Mouse (Mus musculus) lung, adult 2 months (tissue): ENCODE data around the gene Snrk. TPM values are rescaled to one million over a fixed set of nuclear protein-coding genes. Genes with fewer than 3 reads are reported as not detected.

Source experiments
- DNase-seq: peaks from one replicate; pipeline ENCODE4 v3.0.0; 2022
- H3K4me1 ChIP-seq: fragments of 200-500 bp; 2 replicates; pipeline ENCODE4 v1.6.1; 2011; ENCODE audit warnings: low read length; ENCODE audit not compliant: control insufficient read depth, insufficient read depth
- H3K4me3 ChIP-seq: fragments of 200-500 bp; replicated peaks from 2 replicates; pipeline ENCODE3; 2011; ENCODE audit warnings: low read depth, mild to moderate bottlenecking, control low read depth, low read length; ENCODE audit errors: extremely low read depth
- CTCF ChIP-seq: fragments of 200-500 bp; IDR thresholded peaks from 2 replicates; pipeline ENCODE4 v1.5.1; 2011; ENCODE audit warnings: mild to moderate bottlenecking, low read length, control low read depth; ENCODE audit not compliant: insufficient read depth
- POLR2A ChIP-seq: fragments of 200-500 bp; IDR thresholded peaks from 2 replicates; pipeline ENCODE4 v1.6.1; 2011; ENCODE audit warnings: low read depth, mild to moderate bottlenecking, control low read depth, low read length, borderline replicate concordance; ENCODE audit errors: extremely low read depth
- WGBS: fragments of 180-500 bp; shearing (Covaris S2); methylation state at CpG from one replicate; pipeline ENCODE4 v1.1.7; 2018; 5-methylcytosine and 5-hydroxymethylcytosine counted together
- polyA plus RNA-seq: library from polyadenylated mRNA; depleted of rRNA; stranded (reverse); fragments of >200 nt; gene quantifications from 2 replicates; pipeline ENCODE4 v1.2.3, GENCODE M21; 2012; rRNA removed

Snrk gene
- polyA plus RNA-seq: 107 and 129 TPM in 2 replicates

- WGBS: under 1% methylated on average over 67 of the region's 67 CpGs
- peak; percentile 83 for DNase-seq
Observed at GRCm38 (mm10) chr9:122117112-122117616, at the start of gene Snrk. TSS of gene Snrk (plus strand) at chr9:122117266.

GRCm38 (mm10) chr9:122067654-122068053 is 49.4 kb upstream of the Snrk start:
- DNase-seq: no peak
- H3K4me3 ChIP-seq: no peak overlapping the region
- H3K4me1 ChIP-seq: peaks cover 12% of the 10 kb centered on the region
- no peak for TF ChIP-seq CTCF
- TF ChIP-seq POLR2A: no peak
- WGBS: 62% methylated on average over 2 of the region's 2 CpGs

More at GRCm38 (mm10) chr9:122117112-122117616, at the start of gene Snrk:
- Histone ChIP-seq H3K4me1 (peaks cover 31% of the 10 kb centered on the region), H3K4me3 (peak within 1 kb of the TSS; percentile 99)
- peak; percentile 89 for TF ChIP-seq POLR2A
- no peak for TF ChIP-seq CTCF

GRCm38 (mm10) chr9:122069560-122070174 is 47.4 kb upstream of the Snrk start:
- H3K4me1 ChIP-seq: peaks cover 8% of the 10 kb centered on the region

GRCm38 (mm10) chr9:122073980-122074379 is 43.1 kb upstream of the Snrk start:
- H3K4me3 ChIP-seq: no peak overlapping the region
- DNase-seq: no peak
- H3K4me1 ChIP-seq: peaks cover 3% of the 10 kb centered on the region
- 45% methylated on average over 2 of the region's 2 CpGs for WGBS
- no peak for TF ChIP-seq POLR2A
- TF ChIP-seq CTCF: no peak

More at GRCm38 (mm10) chr9:122069560-122070174, 47.4 kb upstream of the Snrk start:
- no peak overlapping the region for H3K4me3 ChIP-seq
- peak; percentile 33 for DNase-seq
- TF ChIP-seq POLR2A (no peak), CTCF (no peak)
- WGBS: 51% methylated on average over 11 of the region's 11 CpGs

- 79% methylated on average over 13 of the region's 13 CpGs for WGBS
- Histone ChIP-seq H3K4me3 (no peak overlapping the region), H3K4me1 (no peaks in the 10 kb centered on the region; the same call in 1 of the 2 replicates)
- no peak for DNase-seq
- TF ChIP-seq CTCF (no peak), POLR2A (no peak)
Observed at GRCm38 (mm10) chr9:122074575-122074974, 42.5 kb upstream of the Snrk start.

- 42% methylated on average over 5 of the region's 5 CpGs for WGBS
- no peak for TF ChIP-seq CTCF
- TF ChIP-seq POLR2A: no peak
Observed at GRCm38 (mm10) chr9:122078456-122078855, 38.6 kb upstream of the Snrk start.

GRCm38 (mm10) chr9:122083698-122084097 is 33.4 kb upstream of the Snrk start:
- TF ChIP-seq CTCF (no peak), POLR2A (no peak)
- DNase-seq: no peak
- Histone ChIP-seq H3K4me3 (no peak overlapping the region), H3K4me1 (peaks cover 24% of the 10 kb centered on the region)
- WGBS: 65% methylated on average over 4 of the region's 4 CpGs

More at GRCm38 (mm10) chr9:122078456-122078855, 38.6 kb upstream of the Snrk start:
- Histone ChIP-seq H3K4me3 (no peak overlapping the region), H3K4me1 (no peaks in the 10 kb centered on the region; the same call in 1 of the 2 replicates)
- DNase-seq: no peak

- peak; percentile 55 for DNase-seq
- no peak overlapping the region for H3K4me3 ChIP-seq
- 4% methylated on average over 4 of the region's 4 CpGs for WGBS
- no peak for TF ChIP-seq POLR2A
- no peak for TF ChIP-seq CTCF
- H3K4me1 ChIP-seq: peaks cover 24% of the 10 kb centered on the region
Observed at GRCm38 (mm10) chr9:122084175-122084574, 32.9 kb upstream of the Snrk start.

GRCm38 (mm10) chr9:122084636-122085035 is 32.4 kb upstream of the Snrk start:
- no peak for DNase-seq
- H3K4me1 ChIP-seq: peaks cover 24% of the 10 kb centered on the region
- 33% methylated on average over 4 of the region's 4 CpGs for WGBS

GRCm38 (mm10) chr9:122085055-122085454 is 32.0 kb upstream of the Snrk start:
- 7% methylated on average over 6 of the region's 6 CpGs for WGBS
- DNase-seq: peak; percentile 48
- H3K4me1 ChIP-seq: peaks cover 24% of the 10 kb centered on the region
- H3K4me3 ChIP-seq: no peak overlapping the region
- 0 out of 2 replicates have a peak, but pooled peaks have one; percentile 18 for TF ChIP-seq POLR2A
- TF ChIP-seq CTCF: no peak

More at GRCm38 (mm10) chr9:122084636-122085035, 32.4 kb upstream of the Snrk start:
- H3K4me3 ChIP-seq: no peak overlapping the region
- TF ChIP-seq POLR2A: no peak
- no peak for TF ChIP-seq CTCF
